Mouse (Mus musculus) right cerebral cortex, postnatal 25 days (tissue): Measurements from ENCODE around the gene Sectm1a.
"Not testable (repeated sequence)": the region's sequence is repeated elsewhere in the genome, so short reads cannot be mapped to it uniquely, and the experiment has no call there.

Experiments
- DNase-seq: peaks from one replicate; pipeline ENCODE4 v3.0.0; 2022

The Sectm1a gene

DNA sequence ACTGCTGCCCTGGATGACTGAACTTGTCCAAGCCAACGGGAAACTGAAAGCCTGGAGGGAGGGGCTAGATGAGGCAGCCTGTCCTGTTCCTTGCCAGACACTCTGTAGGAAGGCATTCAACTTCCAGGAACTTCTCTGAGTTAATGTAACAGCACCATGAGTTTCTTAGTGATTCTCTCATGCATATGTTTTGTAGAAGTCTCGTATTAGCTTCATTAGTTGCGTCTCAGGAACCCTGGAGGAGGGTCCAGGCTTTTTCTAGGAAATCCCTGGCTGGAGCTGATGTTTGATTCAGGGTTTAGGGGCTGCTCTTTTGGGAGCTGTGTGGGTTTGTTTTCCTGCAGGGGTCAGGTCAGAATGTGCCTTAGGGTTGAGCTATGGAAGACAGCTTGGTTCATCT, at the start of gene Sectm1a:
Gene Sectm1a, minus strand, starts transcription at position 101 of the 400 bp plus-strand sequence.
- DNase-seq: no peak

DNA sequence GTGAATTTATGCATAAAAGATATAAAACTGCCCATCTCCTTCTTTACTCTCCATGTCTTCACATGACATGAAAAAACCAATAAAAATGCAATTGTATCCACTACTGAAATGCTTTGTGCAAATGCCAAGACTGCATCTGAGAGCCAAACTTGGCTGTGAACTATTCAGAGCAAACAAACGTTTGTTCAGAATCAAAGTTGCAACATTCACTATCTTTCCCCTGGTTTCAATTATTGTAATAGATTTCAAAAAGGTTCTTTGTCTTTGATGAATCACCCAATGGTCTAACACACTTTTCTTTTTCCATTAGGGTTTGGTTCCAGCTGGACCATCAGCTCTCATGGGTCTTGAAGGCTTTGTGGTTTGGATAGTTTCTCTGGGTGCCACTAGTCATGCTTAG, 48.6 kb upstream of the Sectm1a start:
- DNase-seq: no peak

DNA sequence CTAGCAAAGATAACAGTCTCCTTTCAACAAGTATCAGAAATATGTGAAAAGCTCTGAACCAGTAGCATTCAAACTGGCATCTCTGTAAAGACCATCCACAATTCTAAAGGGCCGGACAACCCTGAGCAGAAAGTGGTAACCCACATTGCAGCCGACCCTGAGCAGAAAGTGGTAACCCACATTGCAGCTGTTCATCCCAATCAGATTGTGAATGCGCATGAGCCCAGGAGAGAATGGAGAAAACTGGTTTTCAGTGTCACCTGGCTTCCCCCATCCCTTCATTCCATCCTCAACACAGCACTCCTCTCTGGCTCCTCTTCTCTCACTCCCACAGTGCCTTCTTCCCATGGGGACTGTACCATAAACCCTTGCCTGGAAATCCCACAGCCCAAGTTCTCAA, 46.4 kb upstream of the Sectm1a start:
- DNase-seq: no peak

DNA sequence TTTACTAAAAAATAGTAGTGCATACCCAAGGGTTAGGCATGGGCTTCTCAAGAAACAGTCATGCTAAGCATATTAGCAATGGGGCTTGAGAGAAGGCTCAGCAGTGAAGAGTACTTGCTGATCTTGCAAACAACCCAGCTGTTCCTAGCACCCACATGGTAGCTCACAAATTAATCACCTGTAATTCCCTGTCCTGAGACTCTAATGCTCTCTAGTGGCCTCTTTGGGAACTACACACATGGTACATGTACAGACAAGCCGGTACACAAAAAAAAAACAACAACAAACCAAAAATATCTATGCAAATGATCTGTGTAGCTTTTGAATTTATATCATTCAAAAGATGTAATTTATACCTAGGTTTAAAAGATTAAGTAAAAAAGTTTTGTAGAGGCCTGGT, 45.4 kb upstream of the Sectm1a start:
- DNase-seq: no peak

DNA sequence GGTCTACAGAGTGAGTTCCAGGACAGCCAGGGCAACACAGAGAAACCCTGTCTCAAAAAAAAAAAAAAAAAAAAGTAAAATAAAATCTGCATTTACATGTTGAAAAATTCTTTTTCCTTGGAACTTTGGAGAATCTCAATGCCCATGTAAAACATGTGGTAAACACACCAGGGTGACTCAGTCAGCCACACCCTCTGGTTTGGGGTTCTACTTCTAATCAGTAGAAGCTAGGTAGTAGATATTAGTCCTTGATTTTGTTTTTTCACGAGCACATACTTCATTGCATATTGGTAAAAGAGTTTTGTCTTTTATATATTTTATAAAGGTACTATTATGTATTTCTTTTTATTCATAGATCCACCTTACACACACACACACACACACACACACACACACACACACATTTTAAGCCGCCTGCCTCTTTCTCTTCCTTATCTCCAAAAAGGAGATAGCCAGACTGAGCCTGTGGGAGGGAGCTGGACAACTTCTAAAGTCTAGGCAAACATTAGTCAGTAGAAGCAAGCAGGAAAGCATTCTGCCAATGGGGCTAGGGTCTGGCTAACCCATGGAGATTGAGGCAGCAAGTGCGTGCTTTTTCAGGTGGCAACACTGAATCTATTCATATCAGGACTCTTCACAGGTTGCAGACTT, 44.6 kb upstream of the Sectm1a start:
- DNase-seq: no peak

DNA sequence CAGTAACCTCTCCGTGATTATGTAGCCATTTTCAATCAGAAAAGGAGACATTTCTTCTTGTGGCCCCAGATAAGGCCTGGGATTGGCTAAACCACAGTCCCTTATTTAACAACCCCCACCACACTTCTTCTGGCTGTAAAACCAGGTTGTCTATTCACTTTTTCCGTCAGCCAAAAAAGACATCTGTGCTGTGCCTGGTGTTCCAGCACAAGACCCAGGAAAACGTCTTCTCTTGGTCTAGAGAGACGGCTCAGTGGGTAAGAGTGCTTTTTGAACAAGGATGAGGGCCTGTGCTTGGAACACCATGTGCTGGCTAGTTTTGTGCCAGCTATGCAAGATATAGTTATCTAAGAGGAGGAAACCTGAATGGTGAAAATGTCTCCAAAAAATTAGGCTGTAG, 42.4 kb upstream of the Sectm1a start:
- no peak for DNase-seq

DNA sequence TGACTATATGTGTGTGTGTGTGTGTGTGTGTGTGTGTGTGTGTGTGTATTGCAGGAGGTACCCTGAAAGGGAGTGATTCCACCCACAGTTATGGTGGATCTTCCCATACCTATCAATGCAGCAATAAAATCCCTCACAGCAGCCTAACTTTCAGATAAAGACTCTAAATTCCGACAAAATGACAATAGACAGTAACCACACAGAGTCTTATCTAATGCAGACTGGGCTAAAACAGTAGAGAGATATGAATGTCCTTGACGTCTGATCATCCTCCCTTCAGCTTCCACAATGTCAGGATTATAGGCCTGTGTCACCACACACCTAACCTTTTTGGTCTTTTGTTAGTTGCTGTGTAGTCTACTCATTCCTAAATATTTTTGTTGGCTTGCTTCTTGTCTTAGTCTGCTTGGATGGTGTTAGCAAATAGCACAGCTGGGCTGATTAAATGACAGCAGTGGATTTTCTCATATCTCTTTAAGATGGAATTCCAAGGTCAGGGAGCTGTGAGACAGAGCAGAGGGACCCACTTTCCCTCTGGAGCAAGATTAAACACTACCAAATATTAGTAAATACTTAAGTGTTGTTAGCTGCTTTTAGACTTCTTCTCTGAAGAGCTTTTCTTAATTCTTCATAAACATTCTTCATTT, 41.1 kb upstream of the Sectm1a start:
- no peak for DNase-seq

DNA sequence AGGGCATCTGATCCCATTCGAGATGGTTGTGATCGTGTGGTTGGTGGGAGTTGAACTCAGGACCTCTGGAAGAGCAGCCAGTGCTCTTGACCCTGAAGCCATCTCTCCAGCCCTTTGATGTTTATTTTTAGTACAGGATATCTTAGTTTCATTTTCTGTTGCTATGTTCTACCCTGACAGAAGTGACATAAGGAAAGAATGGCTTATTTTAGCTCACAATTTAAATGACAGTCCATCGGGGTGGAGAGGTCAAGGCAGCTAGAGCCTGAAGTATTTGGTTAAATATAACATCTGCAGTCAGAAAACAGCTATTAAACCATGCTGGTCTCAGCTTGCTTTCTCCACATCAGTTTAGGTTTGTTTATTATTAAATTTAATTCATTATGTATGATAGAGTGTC, 40.1 kb upstream of the Sectm1a start:
- DNase-seq: no peak

DNA sequence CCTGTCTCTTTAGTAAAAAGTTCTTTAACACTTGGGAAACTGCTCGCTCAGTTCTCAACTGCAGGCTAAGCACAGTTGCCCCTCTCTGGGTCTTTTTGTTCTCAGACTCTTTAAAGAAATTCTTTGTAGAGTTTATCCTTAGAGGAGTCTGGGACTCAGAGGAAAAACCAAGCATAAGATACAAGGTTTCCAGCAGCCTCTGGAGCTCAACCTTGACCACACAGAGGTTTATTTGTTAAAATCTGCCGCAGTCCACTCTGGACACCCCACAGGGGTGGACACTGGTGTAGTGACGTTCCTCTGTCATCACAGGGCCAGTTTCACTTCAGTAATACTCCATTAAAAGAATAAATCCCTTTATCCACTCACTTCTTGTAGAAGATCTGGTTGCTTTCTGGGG, 37.6 kb upstream of the Sectm1a start, which contains the start of gene Tex19.2:
Gene Tex19.2, minus strand, starts transcription at position 101 of the 400 bp plus-strand sequence.
- no peak for DNase-seq

DNA sequence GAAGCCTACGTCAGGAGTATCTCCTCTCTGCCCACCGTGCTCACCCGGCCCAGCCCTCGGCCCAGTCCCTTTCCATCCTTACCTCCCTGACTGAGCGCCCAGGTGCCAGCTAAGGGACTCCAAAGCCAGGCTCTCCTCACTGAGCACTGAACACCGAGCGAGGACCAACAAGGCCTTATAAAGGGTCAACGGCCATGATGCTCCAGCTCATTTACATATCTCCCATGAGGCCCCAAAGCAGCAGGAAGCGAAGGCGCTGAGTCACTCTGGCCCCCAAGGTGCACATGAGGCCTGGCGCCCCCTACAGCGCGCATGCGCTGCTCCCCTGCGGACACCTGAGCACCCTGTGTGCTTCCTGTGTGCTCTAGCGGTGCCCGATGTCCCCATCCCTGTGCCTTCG, 37.1 kb upstream of the Sectm1a start:
- DNase-seq: no peak

DNA sequence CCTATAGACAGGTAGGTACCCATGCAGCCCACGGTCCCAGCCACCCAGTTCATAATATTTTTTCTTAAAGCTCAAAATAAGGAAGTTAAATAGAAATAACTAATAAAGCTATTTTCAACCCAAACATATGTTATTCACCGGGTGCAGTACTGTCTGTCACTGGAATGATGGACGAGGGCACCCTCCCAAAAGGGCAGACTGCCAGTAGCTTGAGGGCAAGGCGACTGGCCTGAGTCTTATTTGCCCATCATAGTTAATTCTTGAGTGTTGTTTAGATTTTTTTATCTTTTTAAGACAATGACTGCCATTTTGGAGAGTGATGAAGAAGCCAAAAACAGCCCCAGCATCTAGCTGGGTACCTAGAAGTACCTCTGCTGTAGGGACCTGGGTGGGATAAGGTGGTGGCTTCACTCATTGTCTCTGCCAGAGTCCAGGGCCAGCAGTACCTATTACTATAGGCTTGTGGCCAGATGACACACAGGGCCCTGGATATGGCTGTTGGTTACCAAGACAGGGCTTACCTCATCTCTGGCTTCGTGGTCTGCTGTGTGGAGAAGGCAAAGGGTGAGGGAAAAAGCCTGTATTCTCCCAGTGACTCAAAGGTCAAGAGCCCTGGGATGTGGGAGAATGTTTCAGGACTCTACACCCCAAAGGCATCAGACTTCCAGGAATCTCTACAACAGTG, 31.2 kb upstream of the Sectm1a start:
- no peak for DNase-seq

DNA sequence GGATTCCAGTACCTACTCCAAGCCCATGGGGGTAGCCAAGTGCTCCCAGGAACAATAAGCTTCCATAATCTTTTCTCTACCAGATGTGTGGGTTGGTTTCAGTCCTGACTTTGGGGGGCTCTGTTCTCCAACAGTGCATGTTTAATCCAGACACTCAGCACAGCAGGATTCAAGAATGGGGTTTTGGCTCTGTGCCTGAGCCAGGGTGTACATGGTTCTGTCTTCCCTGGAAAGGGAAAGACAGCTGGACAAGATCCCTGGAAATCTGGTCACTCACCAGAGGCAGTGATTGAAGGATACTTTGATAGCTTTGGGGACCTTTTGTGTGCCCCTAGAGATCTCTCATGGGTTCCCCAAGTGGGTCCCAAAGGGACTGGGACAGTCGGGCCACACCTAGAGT, 30.6 kb upstream of the Sectm1a start:
- DNase-seq: no peak

DNA sequence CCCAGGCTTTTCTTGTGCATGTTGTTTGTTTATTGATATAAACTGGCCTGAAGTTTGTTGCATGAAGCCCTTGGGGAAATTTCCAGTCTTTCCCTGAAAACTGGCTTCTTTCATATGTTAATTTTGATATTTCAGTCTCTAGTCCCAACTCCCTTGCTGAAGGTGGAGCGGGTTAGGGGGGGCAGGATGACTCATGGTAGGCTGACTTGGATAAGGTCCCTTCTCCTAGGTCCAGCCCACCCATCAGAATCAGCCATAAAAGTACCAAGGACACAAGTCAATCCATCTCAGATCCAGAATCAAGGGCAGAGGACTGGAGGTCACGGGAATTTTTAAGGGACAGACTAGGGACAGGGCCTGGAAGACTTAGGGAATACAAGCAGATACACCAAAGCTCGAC, 30.0 kb upstream of the Sectm1a start:
- no peak for DNase-seq

DNA sequence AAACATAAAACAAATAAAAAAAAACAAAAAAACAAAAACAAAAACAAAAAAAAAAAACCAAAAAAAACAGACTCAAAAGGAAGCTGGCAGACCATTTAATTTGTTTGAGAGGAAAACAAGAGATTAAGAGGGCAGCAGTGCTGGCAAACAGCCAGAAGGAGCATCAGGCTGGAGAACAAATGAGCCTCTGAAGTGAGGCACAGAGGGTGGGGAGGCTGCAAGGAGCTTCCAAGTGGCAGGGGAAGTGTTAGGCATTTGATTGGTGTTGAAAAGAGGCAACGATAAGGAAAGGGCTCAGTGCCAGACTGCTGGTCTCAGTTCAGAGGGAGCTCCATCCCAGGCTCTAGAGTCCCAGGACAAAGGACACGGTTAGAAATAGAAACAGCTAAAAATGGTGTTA, 29.0 kb upstream of the Sectm1a start:
- DNase-seq: no peak

DNA sequence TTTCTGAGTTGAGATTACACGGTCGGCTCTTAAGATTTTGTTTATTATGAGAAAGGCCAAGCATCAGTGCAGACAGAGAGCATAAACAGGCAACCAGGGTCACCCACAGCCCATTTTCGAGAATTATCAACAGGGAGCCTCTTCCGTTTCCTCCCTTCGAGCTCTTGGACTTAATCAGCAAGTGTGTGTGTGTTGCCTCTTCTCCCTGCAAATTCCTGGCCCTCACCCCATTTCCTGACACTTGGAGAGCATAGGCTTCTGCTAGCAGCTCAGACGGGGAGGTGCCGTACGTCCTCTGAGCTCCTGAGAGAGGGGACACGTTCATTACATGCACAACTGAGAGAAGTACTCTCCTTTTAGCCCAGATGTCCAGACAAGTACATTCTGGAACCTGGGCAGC, 27.0 kb upstream of the Sectm1a start:
- no peak for DNase-seq

DNA sequence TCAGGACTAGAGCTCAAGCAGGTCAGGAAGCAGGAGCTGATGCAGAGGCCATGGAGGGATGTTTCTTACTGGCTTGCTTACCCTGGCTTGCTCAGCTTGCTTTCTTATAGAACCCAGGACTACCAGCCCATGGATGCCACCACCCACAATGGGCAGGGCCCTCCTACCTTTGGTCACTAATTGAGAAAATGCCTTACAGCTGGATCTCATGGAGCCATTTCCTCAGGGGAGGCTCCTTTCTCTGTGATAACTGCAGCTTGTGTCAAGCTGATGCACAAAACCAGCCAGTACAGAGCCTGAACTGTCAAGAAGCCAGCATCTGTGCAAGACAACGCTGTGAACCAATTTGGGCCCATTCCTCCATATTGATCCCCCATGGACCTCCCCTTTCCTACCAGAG, 26.2 kb upstream of the Sectm1a start:
- DNase-seq: not testable (repeated sequence)

DNA sequence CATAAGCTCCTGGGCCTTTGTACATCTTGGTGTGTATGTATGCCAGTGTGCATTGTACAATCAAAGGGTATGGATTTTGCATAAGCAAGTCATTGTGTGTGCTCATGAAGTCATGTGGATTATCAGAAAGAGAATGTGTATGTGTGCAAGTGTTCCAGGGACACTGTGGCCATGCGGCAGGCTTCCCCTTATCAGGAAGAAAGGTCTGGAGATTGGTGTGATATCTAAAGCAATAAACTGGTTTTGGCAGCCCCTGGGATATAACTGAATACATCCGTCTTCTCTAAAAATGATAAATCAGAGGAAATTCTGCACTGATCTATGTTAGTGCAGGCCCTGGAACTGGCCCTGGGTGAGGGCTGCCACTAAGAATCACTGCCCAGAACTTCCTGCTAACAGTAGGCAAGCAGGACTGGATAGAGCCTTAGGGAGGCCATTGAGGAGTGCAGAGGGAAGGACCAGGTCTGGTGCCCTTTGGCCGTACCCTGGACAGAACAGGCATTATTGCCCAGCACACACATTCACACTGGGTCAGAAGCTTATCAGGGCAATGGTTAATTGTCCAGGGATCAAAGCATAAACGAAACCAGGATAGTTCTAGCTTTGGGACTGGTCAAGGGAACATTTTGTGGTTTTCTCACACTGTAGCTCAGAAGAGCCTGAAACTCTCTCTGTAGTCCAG, 20.2 kb upstream of the Sectm1a start:
- no peak for DNase-seq

DNA sequence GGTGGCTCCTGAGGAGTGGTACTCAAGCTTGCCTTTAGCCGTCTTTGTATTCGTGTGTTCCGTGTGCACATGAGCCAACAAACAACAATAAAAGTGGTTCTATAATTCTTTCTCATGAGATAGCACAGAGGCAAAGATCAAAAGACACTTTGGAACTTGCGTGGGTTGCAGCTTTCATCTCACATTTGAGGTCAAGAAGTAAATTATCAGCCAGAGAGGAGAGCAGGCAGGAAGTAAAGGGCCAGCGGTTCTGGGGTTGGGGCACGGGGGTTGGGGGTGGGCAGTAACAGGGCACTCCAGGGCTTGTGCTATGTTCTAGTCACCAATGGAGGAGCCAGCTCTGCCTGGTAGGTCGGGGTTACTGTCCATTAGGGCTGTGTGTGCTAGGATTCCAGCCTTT, 19.7 kb upstream of the Sectm1a start:
- no peak for DNase-seq

DNA sequence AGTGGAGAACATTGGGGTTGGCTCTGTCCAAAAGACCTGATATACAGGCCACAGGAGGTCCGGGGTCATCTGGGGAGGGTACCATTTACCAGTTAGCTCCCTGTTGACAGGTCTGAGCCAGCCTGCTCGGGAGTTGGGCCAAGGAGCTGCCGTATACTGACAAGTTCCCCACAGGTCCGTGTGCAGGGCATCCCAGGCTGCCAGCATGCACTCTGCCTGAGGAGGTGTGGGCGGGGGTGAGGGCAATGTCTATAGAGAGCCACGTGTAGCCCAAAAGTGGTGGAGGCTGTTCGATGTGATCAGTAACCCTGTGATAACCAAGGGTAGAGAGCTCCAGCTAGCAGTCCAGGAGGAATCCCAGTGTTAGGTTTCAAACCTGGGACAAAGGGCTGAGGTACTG, 18.7 kb upstream of the Sectm1a start:
- no peak for DNase-seq

DNA sequence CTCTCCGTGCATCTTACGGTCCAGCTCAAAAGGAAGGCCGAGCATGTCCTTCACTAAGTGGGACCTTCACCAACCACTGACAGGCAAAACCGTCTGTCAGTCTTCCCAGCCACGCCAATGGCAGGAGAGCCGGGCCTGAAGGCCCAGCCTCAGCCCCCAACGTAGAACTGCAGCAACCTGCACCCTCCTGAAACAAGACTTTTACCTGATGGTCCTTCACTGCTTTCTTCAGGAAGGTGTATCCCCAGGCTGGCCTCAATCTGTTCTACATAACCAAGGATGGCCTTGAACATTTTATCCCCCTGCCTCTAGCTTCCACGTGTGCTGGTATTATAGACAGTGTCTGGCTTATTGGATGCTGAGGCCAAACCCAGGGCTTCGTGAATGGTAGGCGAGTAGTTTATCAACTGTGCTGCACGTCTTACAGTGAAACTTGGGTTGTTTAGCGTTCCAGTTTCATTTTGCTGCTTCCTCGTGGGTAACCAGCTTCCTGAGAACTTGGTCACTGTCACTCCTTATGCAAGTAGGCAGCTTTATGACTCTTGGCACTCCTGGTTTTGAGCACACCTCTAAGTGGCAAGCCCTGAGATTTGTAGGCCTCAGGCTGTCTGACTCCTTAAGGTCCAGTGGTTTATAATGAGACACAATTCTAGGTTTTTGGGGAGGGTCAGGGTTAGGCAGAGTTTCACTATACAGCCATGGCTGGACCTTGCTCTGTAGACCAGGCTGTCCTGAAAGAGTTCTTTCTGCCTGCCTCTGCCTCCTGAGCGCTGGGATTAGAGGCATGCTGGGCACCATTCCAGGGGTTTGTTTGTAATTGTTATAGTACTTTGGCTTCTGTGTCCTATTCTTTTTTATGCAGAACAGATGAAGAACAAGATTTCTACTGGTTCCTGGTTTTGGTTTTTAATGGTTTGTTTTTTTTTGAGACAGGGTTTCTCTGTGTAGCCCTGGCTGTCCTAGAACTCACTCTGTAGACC, 11.9 kb upstream of the Sectm1a start:
- DNase-seq: no peak

DNA sequence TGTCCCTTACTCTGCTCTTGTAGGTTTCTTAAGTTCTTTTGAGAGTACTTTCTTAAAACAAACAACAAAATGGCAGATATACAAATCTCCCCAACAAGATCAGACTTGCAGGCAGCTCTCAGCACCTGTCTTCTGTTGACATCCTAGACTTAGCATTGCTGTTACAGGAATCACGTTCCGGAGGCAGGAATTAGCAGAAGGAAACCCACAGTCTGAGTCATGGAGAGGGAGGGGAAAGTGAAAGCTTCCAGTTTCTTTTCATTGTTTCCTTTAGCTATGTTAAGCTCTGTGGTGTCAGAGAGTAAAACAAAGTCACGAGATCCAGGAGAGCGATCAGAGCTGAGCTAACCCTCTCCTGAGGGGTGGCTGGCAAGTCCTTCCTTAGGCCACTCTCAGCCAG, 9.9 kb upstream of the Sectm1a start:
- DNase-seq: no peak

DNA sequence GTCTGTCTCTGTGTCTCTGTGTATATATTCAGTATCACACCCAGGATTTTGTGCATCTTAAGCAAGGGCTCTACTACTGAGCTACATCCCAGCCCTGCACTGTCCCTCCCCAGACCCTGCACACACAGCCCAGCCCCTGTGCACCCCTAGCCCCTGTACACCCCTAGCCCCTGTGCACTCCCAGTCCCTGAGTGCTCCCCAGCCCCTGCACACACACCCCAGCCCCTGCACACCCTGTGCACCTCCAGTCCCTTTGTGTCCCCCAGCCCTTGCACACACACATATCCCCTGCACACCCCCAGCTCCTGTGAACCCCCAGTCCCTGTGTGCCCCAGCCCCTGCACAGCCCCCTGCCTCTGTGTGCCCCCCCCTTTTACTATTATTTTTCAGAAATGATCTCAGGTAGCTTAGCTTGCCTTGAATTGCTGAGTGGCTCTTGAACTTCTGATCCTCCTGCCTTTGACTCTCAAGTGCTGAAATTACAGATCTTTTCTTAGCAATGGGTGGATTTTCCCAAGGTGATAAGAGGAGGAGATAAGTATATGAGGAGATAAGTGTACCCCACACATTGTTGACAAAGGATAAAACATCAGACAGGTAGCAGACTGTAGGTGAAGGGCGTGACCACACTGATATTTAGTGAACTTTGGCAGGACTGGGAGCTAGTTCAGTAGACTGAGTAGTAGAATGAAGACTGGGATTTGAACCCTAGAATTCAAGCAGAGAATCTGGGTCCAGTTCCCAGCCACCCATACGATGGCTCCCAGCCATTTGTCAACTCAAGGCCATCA, 8.9 kb upstream of the Sectm1a start:
- DNase-seq: no peak
